Mouse (Mus musculus) embryonic fibroblast, embryonic 13.5 days (primary cell): ENCODE results near the gene Nsun5. TPM values are rescaled to one million over a fixed set of nuclear protein-coding genes. Genes with fewer than 3 reads are reported as not detected.
A peak's percentile ranks its signal among the peaks of the same experiment; 100 is the strongest.

ENCODE experiments used
- H3K27ac ChIP-seq: 2 replicates; pipeline ENCODE4 v1.5.1; 2012; ENCODE audit warnings: low read length, control low read depth, inconsistent platforms; ENCODE audit not compliant: insufficient read depth
- H3K4me1 ChIP-seq: 2 replicates; pipeline ENCODE4 v1.6.1; 2011; ENCODE audit warnings: low read length; ENCODE audit not compliant: control insufficient read depth, insufficient read depth
- H3K4me3 ChIP-seq: 2 replicates; pipeline ENCODE4 v1.5.1; 2011; ENCODE audit warnings: mild to moderate bottlenecking, control low read depth, low read length; ENCODE audit not compliant: insufficient read depth
- CTCF ChIP-seq: IDR thresholded peaks from 2 replicates; pipeline ENCODE4 v1.5.1; 2011; ENCODE audit warnings: mild to moderate bottlenecking, control low read depth, low read length, moderate library complexity, borderline replicate concordance; ENCODE audit not compliant: insufficient read depth
- POLR2A ChIP-seq: IDR thresholded peaks from 2 replicates; pipeline ENCODE4 v1.6.1; 2011; ENCODE audit warnings: low read depth, mild to moderate bottlenecking, control low read depth, low read length, moderate library complexity
- polyA plus RNA-seq: library from polyadenylated mRNA; stranded (reverse); fragments of >200 nt; gene quantifications from 2 replicates; pipeline ENCODE4 v1.2.4, GENCODE M21; 2011; ENCODE audit warnings: low read depth; ENCODE audit not compliant: missing spikeins, insufficient read length

Gene Nsun5
- polyA plus RNA-seq, 1 experiment: 14.0 TPM

GRCm38 (mm10) chr5:135399382-135399781 is 29.6 kb downstream of the Nsun5 start:
- no peak overlapping the region for H3K4me3 ChIP-seq
- no peak overlapping the region for H3K27ac ChIP-seq
- TF ChIP-seq CTCF (no peak), POLR2A (no peak)
- H3K4me1 ChIP-seq: no peaks in the 10 kb centered on the region

GRCm38 (mm10) chr5:135400244-135400643 is 30.5 kb downstream of the Nsun5 start:
- Histone ChIP-seq H3K27ac (no peak overlapping the region), H3K4me3 (no peak overlapping the region), H3K4me1 (no peaks in the 10 kb centered on the region)
- no peak for TF ChIP-seq POLR2A
- TF ChIP-seq CTCF: peak; percentile 91; the same call in 1 of the 2 replicates

GRCm38 (mm10) chr5:135404623-135405022 is 34.9 kb downstream of the Nsun5 start:
- Histone ChIP-seq H3K4me1 (no peaks in the 10 kb centered on the region), H3K4me3 (no peak overlapping the region), H3K27ac (no peak overlapping the region)
- TF ChIP-seq POLR2A (no peak), CTCF (no peak)

- Histone ChIP-seq H3K27ac (no peak overlapping the region), H3K4me3 (no peak overlapping the region), H3K4me1 (no peaks in the 10 kb centered on the region)
- TF ChIP-seq POLR2A: no peak
- TF ChIP-seq CTCF: no peak
These were observed 35.7 kb downstream of the Nsun5 start for GRCm38 (mm10) chr5:135405437-135405836.

GRCm38 (mm10) chr5:135408114-135408513 is 38.4 kb downstream of the Nsun5 start:
- H3K4me1 ChIP-seq: no peaks in the 10 kb centered on the region
- H3K27ac ChIP-seq: no peak overlapping the region
- no peak overlapping the region for H3K4me3 ChIP-seq
- TF ChIP-seq CTCF (no peak), POLR2A (no peak)

- TF ChIP-seq CTCF (no peak), POLR2A (no peak)
- no peaks in the 10 kb centered on the region for H3K4me1 ChIP-seq
- no peak overlapping the region for H3K27ac ChIP-seq
- no peak overlapping the region for H3K4me3 ChIP-seq
These were observed 40.5 kb downstream of the Nsun5 start for GRCm38 (mm10) chr5:135410266-135410665.

Other genes with a start within 250 kb of the Nsun5 start
- gene Tbl2, start 220.3 kb upstream of the Nsun5 start, polyA plus RNA-seq: 17.4 and 24.9 TPM in 2 replicates
- 31.0 and 41.7 TPM in 2 replicates for gene Bcl7b, start 201.7 kb upstream of the Nsun5 start, polyA plus RNA-seq
- 73.5 and 84.1 TPM in 2 replicates for gene Baz1b, start 182.7 kb upstream of the Nsun5 start, polyA plus RNA-seq
- gene Fzd9, start 118.7 kb upstream of the Nsun5 start, polyA plus RNA-seq: not detected in 2 replicates
- not detected in 2 replicates for gene Fkbp6, start 19.9 kb upstream of the Nsun5 start, polyA plus RNA-seq
- gene Trim50, start 16.7 kb upstream of the Nsun5 start, polyA plus RNA-seq: not detected in 2 replicates
- 22.3 and 24.4 TPM in 2 replicates for gene Pom121, start 24.6 kb downstream of the Nsun5 start, polyA plus RNA-seq
- gene Hip1, start 175.2 kb downstream of the Nsun5 start, polyA plus RNA-seq: 40.1 and 44.2 TPM in 2 replicates
- gene Ccl26, start 193.6 kb downstream of the Nsun5 start, polyA plus RNA-seq: not detected in 2 replicates
- not detected in 2 replicates for gene Ccl24, start 203.1 kb downstream of the Nsun5 start, polyA plus RNA-seq